ENCODE assay signal across 9 mouse cellular contexts in genomic region chr12:73324742-73325141, GRCm38 (mm10). TPM values are rescaled to one million over a fixed set of nuclear protein-coding genes. Genes with fewer than 3 reads are reported as not detected.
A peak's percentile ranks its signal among the peaks of the same experiment; 100 is the strongest.
DNase-seq lines count a peak whose midpoint lies in the region; ATAC-seq lines count a peak whose summit lies in the region.
"Had no signal": no experiment of that assay in that cellular context is flagged by ENCODE, and none has a peak within 500 bp of the region (broad histone marks: within the 10 kb centered on the region; RNA-seq: fewer than 3 reads in every experiment).

No protein-coding gene starts in this region.

- no peaks in the 10 kb centered on the region for H3K9me3 ChIP-seq in midbrain, embryonic 14.5 days (ENCODE audit: control insufficient read depth, low read length)
- no peaks in the 10 kb centered on the region for H3K9me3 ChIP-seq in midbrain, embryonic 13.5 days
- no peaks in the 10 kb centered on the region for H3K9me3 ChIP-seq in heart, embryonic 12.5 days (replicated peaks)
- H3K9me3 ChIP-seq: forebrain, embryonic 12.5 days had no signal

- no peak overlapping the region for H3K4me3 ChIP-seq in midbrain, embryonic 14.5 days (replicated peaks; ENCODE audit: low read depth, low read length)
- no peak overlapping the region for H3K4me3 ChIP-seq in midbrain, embryonic 13.5 days (replicated peaks)
- no peak overlapping the region for H3K4me3 ChIP-seq in heart, embryonic 12.5 days
- H3K4me3 ChIP-seq: forebrain, embryonic 12.5 days had no signal

- H3K4me1 ChIP-seq in midbrain, embryonic 14.5 days (ENCODE audit: control insufficient read depth, insufficient read depth, low read length) = no peaks in the 10 kb centered on the region
- H3K4me1 ChIP-seq in midbrain, embryonic 13.5 days (replicated peaks) = no peaks in the 10 kb centered on the region
- peaks cover 17% of the 10 kb centered on the region for H3K4me1 ChIP-seq in heart, embryonic 12.5 days (replicated peaks)

- no peak overlapping the region for H3K9ac ChIP-seq in midbrain, embryonic 14.5 days (replicated peaks; ENCODE audit: low read length)
- H3K9ac ChIP-seq in midbrain, embryonic 13.5 days (replicated peaks) = no peak overlapping the region
- no peak overlapping the region for H3K9ac ChIP-seq in heart, embryonic 12.5 days
- H3K9ac ChIP-seq: forebrain, embryonic 12.5 days had no signal

- H3K27me3 ChIP-seq in midbrain, embryonic 14.5 days (ENCODE audit: control insufficient read depth, insufficient read depth, low read length) = no peaks in the 10 kb centered on the region
- no peaks in the 10 kb centered on the region for H3K27me3 ChIP-seq in midbrain, embryonic 13.5 days
- H3K27me3 ChIP-seq in heart, embryonic 12.5 days (replicated peaks) = no peaks in the 10 kb centered on the region
- H3K27me3 ChIP-seq: forebrain, embryonic 12.5 days had no signal

- no peaks in the 10 kb centered on the region for H3K36me3 ChIP-seq in midbrain, embryonic 14.5 days (ENCODE audit: control insufficient read depth, insufficient read depth, low read length)
- H3K36me3 ChIP-seq in midbrain, embryonic 13.5 days = no peaks in the 10 kb centered on the region
- no peaks in the 10 kb centered on the region for H3K36me3 ChIP-seq in heart, embryonic 12.5 days
- H3K36me3 ChIP-seq: forebrain, embryonic 12.5 days had no signal

- DNase-seq in CD4-positive, CD25-positive, alpha-beta regulatory T cell, adult 2 months (ENCODE audit: low read depth, low spot score) = peak; percentile 21
- DNase-seq in midbrain, embryonic 14.5 days = peak; percentile 14
- no peak for DNase-seq in ovary, postnatal 10 days (ENCODE audit: low spot score)
- DNase-seq in thymus, postnatal 10 days (ENCODE audit: low spot score in 2 of 2) = no peak

- no peak overlapping the region for H3K27ac ChIP-seq in midbrain, embryonic 14.5 days (replicated peaks; ENCODE audit: low read depth, low read length)
- H3K27ac ChIP-seq in midbrain, embryonic 13.5 days = no peak overlapping the region
- peak overlapping the region; percentile 74 for H3K27ac ChIP-seq in heart, embryonic 12.5 days (ENCODE audit: poor library complexity, severe bottlenecking)
- H3K27ac ChIP-seq: forebrain, embryonic 12.5 days had no signal

- ATAC-seq in CD4-positive, CD25-positive, alpha-beta regulatory T cell, adult 4 months = no peak
- no peak for ATAC-seq in midbrain, embryonic 14.5 days (ENCODE audit: low FRiP score, low TSS enrichment)
- no peak for ATAC-seq in midbrain, embryonic 13.5 days
- no peak for ATAC-seq in heart, embryonic 12.5 days (ENCODE audit: insufficient number of reproducible peaks, low FRiP score)
- peak; percentile 55; the same call in 1 of the 2 replicates for ATAC-seq in megakaryocyte-erythroid progenitor cell, adult 5-6 weeks (replicated peaks; ENCODE audit: low FRiP score, low TSS enrichment, poor library complexity, severe bottlenecking)

- WGBS in midbrain, embryonic 14.5 days = 95% methylated on average over 1 of the region's 1 CpGs
- 86% methylated on average over 1 of the region's 1 CpGs for WGBS in midbrain, embryonic 13.5 days
- WGBS in heart, embryonic 12.5 days = 75% methylated on average over 1 of the region's 1 CpGs

- no peak overlapping the region for H3K4me2 ChIP-seq in midbrain, embryonic 14.5 days (ENCODE audit: low read length)
- H3K4me2 ChIP-seq in midbrain, embryonic 13.5 days (replicated peaks) = no peak overlapping the region
- H3K4me2 ChIP-seq in heart, embryonic 12.5 days = no peak overlapping the region
- H3K4me2 ChIP-seq: forebrain, embryonic 12.5 days had no signal

RNA-seq across cellular contexts. Expression of gene Slc38a6, which starts 38.2 kb away (rescaled TPM):
- 1 to 10 TPM; 6.8 to 7.5 TPM for polyA plus RNA-seq in CD4-positive, CD25-positive, alpha-beta regulatory T cell, adult 4 months (2017; shearing (Covaris generic))
- polyA plus RNA-seq in midbrain, embryonic 14.5 days (2014; fragmentation: Nextera tagmentation; extraction: Ambion mirVana) = 12.6 and 14.3 TPM in 2 replicates
- 10.0 and 10.4 TPM in 2 replicates for polyA plus RNA-seq in midbrain, embryonic 13.5 days (2015; fragmentation: Nextera tagmentation; extraction: Ambion mirVana)
- polyA plus RNA-seq in heart, embryonic 12.5 days (2016; fragmentation: Nextera tagmentation; extraction: Ambion mirVana) = 4.5 and 5.5 TPM in 2 replicates
- 4.0 and 12.3 TPM in 2 replicates for total RNA-seq in megakaryocyte-erythroid progenitor cell, adult 5-6 weeks (2014; fragmentation: Nextera tagmentation)
- total RNA-seq in megakaryocyte-erythroid progenitor cell, adult 5-6 weeks (2017) = 0.14 and 2.9 TPM in 2 replicates

RNA-seq across cellular contexts. Expression of gene Trmt5, which starts 38.2 kb away (rescaled TPM):
- polyA plus RNA-seq in CD4-positive, CD25-positive, alpha-beta regulatory T cell, adult 4 months (2017; shearing (Covaris generic)) = 10 to 100 TPM; 15.6 to 17.7 TPM
- 16.6 and 17.2 TPM in 2 replicates for polyA plus RNA-seq in midbrain, embryonic 14.5 days (2014; fragmentation: Nextera tagmentation; extraction: Ambion mirVana)
- polyA plus RNA-seq in midbrain, embryonic 13.5 days (2015; fragmentation: Nextera tagmentation; extraction: Ambion mirVana) = 16.5 and 17.6 TPM in 2 replicates
- 13.6 and 14.4 TPM in 2 replicates for polyA plus RNA-seq in heart, embryonic 12.5 days (2016; fragmentation: Nextera tagmentation; extraction: Ambion mirVana)
- 36.4 and 40.6 TPM in 2 replicates for total RNA-seq in megakaryocyte-erythroid progenitor cell, adult 5-6 weeks (2014; fragmentation: Nextera tagmentation)
- total RNA-seq in megakaryocyte-erythroid progenitor cell, adult 5-6 weeks (2017) = 27.4 and 43.3 TPM in 2 replicates

Comparison
In these comparisons a context has a peak if more than half of its experiments do, and no peak if none do; other contexts are left out.
1. DNase-seq: peak in CD4-positive, CD25-positive, alpha-beta regulatory T cell, adult 2 months (single experiment) and midbrain, embryonic 14.5 days (single experiment); none in ovary, postnatal 10 days (single experiment) and thymus, postnatal 10 days (0 of 2).